Mouse (Mus musculus): ENCODE measurements around the gene Greb1. TPM values are rescaled to one million over a fixed set of nuclear protein-coding genes. Genes with fewer than 3 reads are reported as not detected.

The Greb1 gene
- polyA plus RNA-seq, 1 experiment from 2014 or later, result 3.8 TPM

DNA sequence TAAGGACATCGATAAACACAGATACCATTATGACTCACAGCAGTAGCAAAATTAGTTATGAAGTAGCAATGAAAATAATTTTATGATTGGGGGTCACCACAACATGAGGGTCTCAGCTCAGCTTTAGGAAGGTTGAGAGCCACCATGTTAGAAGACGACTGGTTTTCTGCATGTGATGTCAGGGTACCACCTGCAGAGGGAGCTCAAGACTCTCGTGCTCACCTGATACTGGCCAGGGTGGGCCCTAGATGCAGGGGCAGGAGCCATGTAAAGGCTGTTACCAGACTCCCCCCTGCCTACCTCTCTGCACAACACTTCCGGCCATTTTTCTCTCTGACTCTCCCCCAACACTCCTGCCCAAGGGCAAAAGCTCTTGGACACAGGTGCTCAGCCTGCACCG, 158.7 kb downstream of the Greb1 start:
- no peak overlapping the region for H3K4me3 ChIP-seq (ENCODE audit: low read length)
- no peaks in the 10 kb centered on the region for H3K36me3 ChIP-seq (ENCODE audit: control insufficient read depth, insufficient read depth, low read length)
- no peaks in the 10 kb centered on the region for H3K9me3 ChIP-seq (ENCODE audit: control insufficient read depth, low read length)
- H3K4me2 ChIP-seq (ENCODE audit: low read depth, low read length), result no peak overlapping the region
- WGBS, result 59% methylated on average over 5 of the region's 5 CpGs
- H3K27ac ChIP-seq (ENCODE audit: low read length), result no peak overlapping the region
- H3K27me3 ChIP-seq (ENCODE audit: control insufficient read depth, insufficient read depth, low read depth, low read length), result no peaks in the 10 kb centered on the region
- no peak overlapping the region for H3K9ac ChIP-seq (ENCODE audit: low read length)
- no peaks in the 10 kb centered on the region for H3K4me1 ChIP-seq (replicated peaks; ENCODE audit: control insufficient read depth, insufficient read depth, low read length)
- ATAC-seq (ENCODE audit: low read depth), result no peak

DNA sequence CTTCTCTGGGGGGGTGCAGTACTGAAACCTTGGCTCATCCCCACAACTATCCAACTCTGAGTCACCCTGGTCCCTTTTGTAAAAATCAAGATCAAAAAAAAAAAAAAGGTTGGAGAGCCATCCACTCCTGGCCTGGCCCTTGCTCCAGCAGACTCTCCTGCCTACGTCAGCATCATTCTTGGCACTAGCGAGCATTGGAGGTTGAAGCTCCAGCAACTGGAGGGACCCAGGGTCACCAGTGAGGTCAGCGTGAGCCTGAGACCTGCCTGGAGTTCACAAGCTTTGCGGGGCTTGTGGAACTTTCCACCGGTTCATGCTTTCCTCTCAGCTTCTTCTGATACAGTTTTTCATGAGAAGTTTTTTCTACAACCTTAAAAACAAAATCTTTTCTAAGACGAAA, 160.6 kb downstream of the Greb1 start:
- no peaks in the 10 kb centered on the region for H3K9me3 ChIP-seq (ENCODE audit: control insufficient read depth, low read length)
- H3K27me3 ChIP-seq (ENCODE audit: control insufficient read depth, insufficient read depth, low read depth, low read length), result no peaks in the 10 kb centered on the region
- no peaks in the 10 kb centered on the region for H3K36me3 ChIP-seq (ENCODE audit: control insufficient read depth, insufficient read depth, low read length)
- WGBS, result 84% methylated on average over 6 of the region's 6 CpGs
- no peak overlapping the region for H3K4me3 ChIP-seq (ENCODE audit: low read length)
- H3K9ac ChIP-seq (ENCODE audit: low read length), result no peak overlapping the region
- H3K27ac ChIP-seq (ENCODE audit: low read length), result no peak overlapping the region
- H3K4me2 ChIP-seq (ENCODE audit: low read depth, low read length), result no peak overlapping the region
- no peaks in the 10 kb centered on the region for H3K4me1 ChIP-seq (replicated peaks; ENCODE audit: control insufficient read depth, insufficient read depth, low read length)
- no peak for ATAC-seq (ENCODE audit: low read depth)

DNA sequence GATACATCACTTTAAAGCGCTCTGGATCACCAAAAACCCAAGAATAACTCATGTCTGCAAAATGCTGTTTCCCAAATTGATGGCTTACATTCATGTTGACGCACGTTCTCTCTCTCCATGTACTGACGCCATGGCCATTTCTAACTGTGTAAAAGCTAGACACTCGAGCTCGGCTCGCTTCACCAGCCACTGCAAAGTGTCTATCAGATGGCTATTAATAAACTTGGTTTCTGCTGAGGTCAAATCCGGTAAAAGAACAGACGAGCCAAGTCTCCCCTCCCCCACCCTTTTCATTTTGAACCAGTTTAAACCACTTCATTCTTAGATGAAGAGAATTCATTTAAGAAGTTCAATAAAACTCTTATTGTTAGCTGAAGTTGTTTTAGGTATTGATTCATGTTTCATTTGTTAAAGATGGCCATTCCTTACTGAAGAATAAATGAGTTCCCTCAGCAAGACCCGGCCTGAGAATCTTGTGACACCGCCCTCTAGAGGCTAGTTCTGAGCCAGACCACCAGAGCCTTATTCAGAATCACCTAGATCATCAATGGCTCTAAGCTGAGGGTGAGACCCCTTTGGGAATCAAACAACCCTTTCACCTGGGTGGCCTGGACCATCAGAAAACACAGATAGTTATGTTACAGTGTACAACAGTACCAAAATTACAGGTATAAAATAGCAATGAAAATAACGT, 161.5 kb downstream of the Greb1 start:
- H3K9ac ChIP-seq (ENCODE audit: low read length), result no peak overlapping the region
- H3K27ac ChIP-seq (ENCODE audit: low read length), result no peak overlapping the region
- H3K4me3 ChIP-seq (ENCODE audit: low read length), result no peak overlapping the region
- H3K27me3 ChIP-seq (ENCODE audit: control insufficient read depth, insufficient read depth, low read depth, low read length), result no peaks in the 10 kb centered on the region
- H3K4me1 ChIP-seq (replicated peaks; ENCODE audit: control insufficient read depth, insufficient read depth, low read length), result no peaks in the 10 kb centered on the region
- no peaks in the 10 kb centered on the region for H3K36me3 ChIP-seq (ENCODE audit: control insufficient read depth, insufficient read depth, low read length)
- no peaks in the 10 kb centered on the region for H3K9me3 ChIP-seq (ENCODE audit: control insufficient read depth, low read length)
- 61% methylated on average over 12 of the region's 12 CpGs for WGBS
- no peak for ATAC-seq (ENCODE audit: low read depth)
- no peak overlapping the region for H3K4me2 ChIP-seq (ENCODE audit: low read depth, low read length)

GRCm38 (mm10) chr12:16635816-16636215, 164.9 kb downstream of the Greb1 start:
- Histone ChIP-seq H3K4me1 (replicated peaks; ENCODE audit: control insufficient read depth, insufficient read depth, low read length) (no peaks in the 10 kb centered on the region), H3K27me3 (ENCODE audit: control insufficient read depth, insufficient read depth, low read depth, low read length) (no peaks in the 10 kb centered on the region), H3K36me3 (ENCODE audit: control insufficient read depth, insufficient read depth, low read length) (no peaks in the 10 kb centered on the region), H3K9me3 (ENCODE audit: control insufficient read depth, low read length) (no peaks in the 10 kb centered on the region), H3K4me3 (ENCODE audit: low read length) (no peak overlapping the region), H3K4me2 (ENCODE audit: low read depth, low read length) (no peak overlapping the region), H3K27ac (ENCODE audit: low read length) (no peak overlapping the region), H3K9ac (ENCODE audit: low read length) (no peak overlapping the region)
- no peak for ATAC-seq (ENCODE audit: low read depth)
- WGBS, result 58% methylated on average over 6 of the region's 6 CpGs

- no peak overlapping the region for H3K27ac ChIP-seq (ENCODE audit: low read length)
- H3K9ac ChIP-seq (ENCODE audit: low read length), result no peak overlapping the region
- no peaks in the 10 kb centered on the region for H3K36me3 ChIP-seq (ENCODE audit: control insufficient read depth, insufficient read depth, low read length)
- ATAC-seq (ENCODE audit: low read depth), result peak; percentile 68
- H3K9me3 ChIP-seq (ENCODE audit: control insufficient read depth, low read length), result no peaks in the 10 kb centered on the region
- 48% methylated on average over 14 of the region's 14 CpGs for WGBS
- no peak overlapping the region for H3K4me2 ChIP-seq (ENCODE audit: low read depth, low read length)
- H3K27me3 ChIP-seq (ENCODE audit: control insufficient read depth, insufficient read depth, low read depth, low read length), result no peaks in the 10 kb centered on the region
- no peaks in the 10 kb centered on the region for H3K4me1 ChIP-seq (replicated peaks; ENCODE audit: control insufficient read depth, insufficient read depth, low read length)
- no peak overlapping the region for H3K4me3 ChIP-seq (ENCODE audit: low read length)
These were observed 166.4 kb downstream of the Greb1 start for GRCm38 (mm10) chr12:16634075-16634813.

GRCm38 (mm10) chr12:16633235-16633634, 167.5 kb downstream of the Greb1 start:
- 64% methylated on average over 6 of the region's 6 CpGs for WGBS

GRCm38 (mm10) chr12:16631423-16631822, 169.3 kb downstream of the Greb1 start:
- Histone ChIP-seq H3K27me3 (ENCODE audit: control insufficient read depth, insufficient read depth, low read depth, low read length) (no peaks in the 10 kb centered on the region), H3K4me1 (replicated peaks; ENCODE audit: control insufficient read depth, insufficient read depth, low read length) (no peaks in the 10 kb centered on the region), H3K9ac (ENCODE audit: low read length) (no peak overlapping the region), H3K4me3 (ENCODE audit: low read length) (no peak overlapping the region), H3K4me2 (ENCODE audit: low read depth, low read length) (no peak overlapping the region), H3K9me3 (ENCODE audit: control insufficient read depth, low read length) (no peaks in the 10 kb centered on the region), H3K27ac (ENCODE audit: low read length) (no peak overlapping the region), H3K36me3 (ENCODE audit: control insufficient read depth, insufficient read depth, low read length) (no peaks in the 10 kb centered on the region)
- WGBS, result 76% methylated on average over 2 of the region's 2 CpGs
- ATAC-seq (ENCODE audit: low read depth), result no peak

More at GRCm38 (mm10) chr12:16633235-16633634, 167.5 kb downstream of the Greb1 start:
- ATAC-seq (ENCODE audit: low read depth), result peak; percentile 76
- H3K27me3 ChIP-seq (ENCODE audit: control insufficient read depth, insufficient read depth, low read depth, low read length), result no peaks in the 10 kb centered on the region
- H3K9me3 ChIP-seq (ENCODE audit: control insufficient read depth, low read length), result no peaks in the 10 kb centered on the region
- H3K4me2 ChIP-seq (ENCODE audit: low read depth, low read length), result no peak overlapping the region
- no peak overlapping the region for H3K27ac ChIP-seq (ENCODE audit: low read length)
- H3K4me3 ChIP-seq (ENCODE audit: low read length), result no peak overlapping the region
- no peak overlapping the region for H3K9ac ChIP-seq (ENCODE audit: low read length)
- H3K4me1 ChIP-seq (replicated peaks; ENCODE audit: control insufficient read depth, insufficient read depth, low read length), result no peaks in the 10 kb centered on the region
- no peaks in the 10 kb centered on the region for H3K36me3 ChIP-seq (ENCODE audit: control insufficient read depth, insufficient read depth, low read length)

DNA sequence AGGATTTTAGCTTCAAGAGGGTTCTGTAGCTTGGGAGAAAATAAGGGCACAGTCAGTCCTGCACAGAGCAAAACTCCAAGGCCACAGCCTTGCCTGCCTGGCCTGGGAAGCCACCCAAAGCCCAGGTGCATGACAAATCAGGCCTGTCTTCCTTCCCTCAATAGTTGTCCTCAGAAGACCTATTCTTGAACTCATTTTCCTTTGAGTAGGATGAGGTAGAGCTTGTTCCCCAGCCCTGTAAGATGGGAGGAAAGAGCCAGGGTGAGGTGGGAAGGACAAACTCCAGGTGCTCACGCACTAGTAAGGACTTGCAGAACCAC, 169.9 kb downstream of the Greb1 start:
- H3K27me3 ChIP-seq (ENCODE audit: control insufficient read depth, insufficient read depth, low read depth, low read length), result no peaks in the 10 kb centered on the region
- H3K9ac ChIP-seq (ENCODE audit: low read length), result no peak overlapping the region
- no peaks in the 10 kb centered on the region for H3K4me1 ChIP-seq (replicated peaks; ENCODE audit: control insufficient read depth, insufficient read depth, low read length)
- no peaks in the 10 kb centered on the region for H3K36me3 ChIP-seq (ENCODE audit: control insufficient read depth, insufficient read depth, low read length)
- no peaks in the 10 kb centered on the region for H3K9me3 ChIP-seq (ENCODE audit: control insufficient read depth, low read length)
- 83% methylated on average over 1 of the region's 1 CpGs for WGBS
- ATAC-seq (ENCODE audit: low read depth), result no peak
- no peak overlapping the region for H3K27ac ChIP-seq (ENCODE audit: low read length)
- H3K4me3 ChIP-seq (ENCODE audit: low read length), result no peak overlapping the region
- no peak overlapping the region for H3K4me2 ChIP-seq (ENCODE audit: low read depth, low read length)

GRCm38 (mm10) chr12:16630152-16630865, 170.4 kb downstream of the Greb1 start:
- no peaks in the 10 kb centered on the region for H3K36me3 ChIP-seq (ENCODE audit: control insufficient read depth, insufficient read depth, low read length)
- H3K27ac ChIP-seq (ENCODE audit: low read length), result no peak overlapping the region
- H3K4me3 ChIP-seq (ENCODE audit: low read length), result no peak overlapping the region
- H3K9ac ChIP-seq (ENCODE audit: low read length), result no peak overlapping the region
- no peaks in the 10 kb centered on the region for H3K4me1 ChIP-seq (replicated peaks; ENCODE audit: control insufficient read depth, insufficient read depth, low read length)
- 47% methylated on average over 7 of the region's 7 CpGs for WGBS
- ATAC-seq (ENCODE audit: low read depth), result no peak
- H3K9me3 ChIP-seq (ENCODE audit: control insufficient read depth, low read length), result no peaks in the 10 kb centered on the region
- no peaks in the 10 kb centered on the region for H3K27me3 ChIP-seq (ENCODE audit: control insufficient read depth, insufficient read depth, low read depth, low read length)
- H3K4me2 ChIP-seq (ENCODE audit: low read depth, low read length), result no peak overlapping the region

All from lung, embryonic 16.5 days (tissue).